Mouse (Mus musculus) neural tube, embryonic 15.5 days (tissue): ENCODE measurements at regions not wholly inside any gene's neighbourhood (a gene's known extent, or its start where the extent isn't known, plus 50 kb on each side); places are given as distances from the start of the nearest gene placed in this dataset.

Experiments used
- ATAC-seq: fragments of 200-750 bp; cut with Nextera tagmentation; 2 replicates; pipeline ENCODE4 v1.8.0; 2017; ENCODE audit warnings: mild to moderate bottlenecking, moderate TSS enrichment, moderate library complexity; ENCODE audit not compliant: low FRiP score
- H3K27ac ChIP-seq: fragments of 300-500 bp; sonication (generic); replicated peaks from 2 replicates; pipeline ENCODE4 v1.5.1; 2015; ENCODE audit warnings: mild to moderate bottlenecking, inconsistent platforms
- H3K27me3 ChIP-seq: fragments of 300-500 bp; sonication (generic); replicated peaks from 2 replicates; pipeline ENCODE4 v1.6.1; 2015; ENCODE audit warnings: inconsistent platforms
- H3K36me3 ChIP-seq: fragments of 300-500 bp; sonication (generic); 2 replicates; pipeline ENCODE4 v1.6.1; 2015; ENCODE audit warnings: inconsistent platforms
- H3K4me1 ChIP-seq: fragments of 300-500 bp; sonication (generic); 2 replicates; pipeline ENCODE4 v1.6.1; 2015; ENCODE audit warnings: inconsistent platforms
- H3K4me2 ChIP-seq: fragments of 300-500 bp; sonication (generic); 2 replicates; pipeline ENCODE4 v1.6.1; 2015; ENCODE audit warnings: inconsistent platforms, mild to moderate bottlenecking, moderate library complexity
- H3K4me3 ChIP-seq: fragments of 300-500 bp; sonication (generic); replicated peaks from 2 replicates; pipeline ENCODE4 v1.5.1; 2015; ENCODE audit warnings: mild to moderate bottlenecking, inconsistent platforms
- H3K9ac ChIP-seq: fragments of 300-500 bp; sonication (generic); replicated peaks from 2 replicates; pipeline ENCODE4 v1.6.1; 2015; ENCODE audit warnings: mild to moderate bottlenecking, inconsistent platforms
- H3K9me3 ChIP-seq: fragments of 300-500 bp; sonication (generic); replicated peaks from 2 replicates; pipeline ENCODE4 v1.6.1; 2016; ENCODE audit warnings: inconsistent platforms
- WGBS: fragments of 180-500 bp; shearing (Covaris S2); methylation state at CpG from one replicate; pipeline ENCODE4 v1.1.7; 2015; ENCODE audit warnings: mixed read lengths; 5-methylcytosine and 5-hydroxymethylcytosine counted together

DNA sequence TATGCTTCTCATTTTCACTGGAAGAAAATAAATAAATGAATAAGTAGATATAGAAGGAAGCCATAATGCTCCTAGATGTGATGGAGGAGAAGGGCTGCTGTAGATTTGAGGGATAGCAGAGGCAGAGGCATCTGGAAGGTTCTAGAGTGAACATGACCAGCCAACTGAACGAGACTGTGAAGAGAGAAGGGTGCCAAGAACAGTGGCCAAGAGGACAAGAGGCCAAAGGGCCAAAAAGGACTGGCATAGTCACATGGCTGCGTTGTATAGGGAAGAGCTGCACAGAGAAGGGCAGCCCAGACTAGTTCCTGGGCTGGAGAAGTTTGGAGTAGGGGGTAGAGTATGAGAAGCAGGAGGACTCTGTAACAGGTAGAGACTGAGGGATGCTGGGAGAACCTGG lies 229.3 kb downstream of the Gm10260 start:
- Histone ChIP-seq H3K4me2 (no peak overlapping the region), H3K9me3 (no peaks in the 10 kb centered on the region), H3K4me1 (peaks cover 28% of the 10 kb centered on the region), H3K27ac (peak overlapping the region; percentile 56; the same call in 1 of the 2 replicates), H3K27me3 (no peaks in the 10 kb centered on the region), H3K36me3 (no peaks in the 10 kb centered on the region), H3K4me3 (no peak overlapping the region), H3K9ac (no peak overlapping the region)
- no peak for ATAC-seq
- WGBS = 89% methylated on average over 2 of the region's 2 CpGs

- no peak overlapping the region for H3K4me2 ChIP-seq
- ATAC-seq = no peak
- H3K4me1 ChIP-seq = peaks cover 32% of the 10 kb centered on the region
- H3K27me3 ChIP-seq = no peaks in the 10 kb centered on the region
- WGBS = 12% methylated on average over 2 of the region's 2 CpGs
- peak overlapping the region; percentile 56; the same call in 1 of the 2 replicates for H3K27ac ChIP-seq
- no peaks in the 10 kb centered on the region for H3K9me3 ChIP-seq
- H3K9ac ChIP-seq = no peak overlapping the region
- H3K36me3 ChIP-seq = no peaks in the 10 kb centered on the region
- no peak overlapping the region for H3K4me3 ChIP-seq
Observed at GRCm38 (mm10) chr13:97530570-97530969, 229.9 kb downstream of the Gm10260 start.

- no peak overlapping the region for H3K27ac ChIP-seq
- no peak overlapping the region for H3K9ac ChIP-seq
- no peaks in the 10 kb centered on the region for H3K27me3 ChIP-seq
- ATAC-seq = no peak
- no peak overlapping the region for H3K4me2 ChIP-seq
- H3K4me3 ChIP-seq = no peak overlapping the region
- H3K4me1 ChIP-seq = peaks cover 43% of the 10 kb centered on the region
- WGBS = 85% methylated on average over 2 of the region's 2 CpGs
- H3K9me3 ChIP-seq = no peaks in the 10 kb centered on the region
- no peaks in the 10 kb centered on the region for H3K36me3 ChIP-seq
Observed at GRCm38 (mm10) chr13:97527958-97528357, 232.5 kb downstream of the Gm10260 start.

DNA sequence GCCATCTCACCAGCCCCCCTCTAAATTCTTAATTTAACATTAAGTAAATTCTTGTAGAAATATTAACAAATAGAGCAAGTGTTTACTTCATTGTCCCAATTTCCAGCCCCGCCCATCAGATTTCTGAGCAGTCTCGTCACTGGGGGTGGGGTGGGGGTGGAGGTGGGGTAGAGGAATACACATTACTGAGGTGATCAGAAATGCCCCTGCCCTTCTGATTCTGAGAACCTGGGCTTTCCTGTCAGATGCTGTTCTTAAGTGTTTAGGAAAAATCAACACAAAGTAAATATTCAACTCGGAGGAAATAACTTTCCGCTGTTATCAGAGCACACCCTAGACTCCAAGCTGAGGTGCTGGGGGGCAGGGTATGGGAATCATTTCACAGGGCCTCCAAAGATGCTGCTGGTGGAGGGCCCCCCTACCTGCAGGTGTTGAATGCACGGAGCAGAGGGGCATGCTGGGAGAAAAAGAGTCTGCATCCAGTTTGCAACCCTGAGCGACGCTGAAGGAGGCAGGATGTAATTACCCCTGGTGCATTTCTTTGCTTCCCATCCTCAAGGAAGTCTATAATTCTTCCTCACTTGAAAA lies 235.5 kb downstream of the Gm10260 start:
- H3K27me3 ChIP-seq = no peaks in the 10 kb centered on the region
- H3K27ac ChIP-seq = no peak overlapping the region
- no peaks in the 10 kb centered on the region for H3K9me3 ChIP-seq
- no peak overlapping the region for H3K4me3 ChIP-seq
- peaks cover 33% of the 10 kb centered on the region for H3K4me1 ChIP-seq
- H3K36me3 ChIP-seq = no peaks in the 10 kb centered on the region
- no peak for ATAC-seq
- H3K9ac ChIP-seq = no peak overlapping the region
- WGBS = 58% methylated on average over 7 of the region's 7 CpGs
- H3K4me2 ChIP-seq = no peak overlapping the region

DNA sequence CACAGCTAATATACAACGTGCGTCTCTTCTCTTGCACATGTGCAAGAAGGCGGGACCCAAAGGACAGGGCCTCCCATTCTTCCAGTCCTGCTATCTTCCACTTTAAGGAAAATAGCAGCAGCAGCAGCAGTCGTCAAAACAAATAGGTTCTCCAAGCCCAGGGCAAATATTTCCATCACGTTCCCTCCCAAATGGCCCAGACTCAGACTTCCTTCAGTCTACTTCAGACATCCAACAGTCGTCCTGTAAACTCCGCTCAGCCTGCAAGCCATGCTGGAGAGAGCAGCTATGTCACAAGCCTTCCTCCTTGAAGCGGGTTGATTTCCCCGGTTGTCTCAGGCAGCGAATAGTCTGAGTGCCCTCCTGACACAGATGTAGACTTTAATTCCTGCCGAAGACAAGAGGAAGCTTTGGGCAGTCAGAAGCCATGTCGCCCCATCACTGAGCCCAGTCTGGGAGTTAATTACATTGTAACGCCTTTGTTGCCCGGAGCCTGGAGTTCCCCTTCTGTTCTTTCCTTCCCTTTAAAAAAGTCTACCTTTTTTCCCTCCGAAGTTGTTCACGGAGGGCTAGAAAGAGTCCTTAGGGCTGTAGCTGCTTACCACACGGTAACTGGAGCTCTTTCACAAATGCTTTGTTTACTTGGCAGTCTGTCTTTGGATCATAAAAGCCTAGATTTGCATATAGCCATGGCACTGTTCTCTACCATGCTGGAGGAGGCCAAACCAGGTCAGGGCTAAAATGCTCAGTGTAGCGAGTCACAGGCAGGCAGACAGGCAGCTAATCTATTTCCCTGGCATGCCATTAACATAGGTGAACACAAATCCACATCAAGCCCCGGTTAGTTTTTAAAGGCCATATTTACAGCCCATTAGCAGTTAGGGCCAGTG lies 236.7 kb downstream of the Gm10260 start:
- no peak overlapping the region for H3K4me3 ChIP-seq
- no peaks in the 10 kb centered on the region for H3K27me3 ChIP-seq
- H3K9me3 ChIP-seq = no peaks in the 10 kb centered on the region
- 14% methylated on average over 19 of the region's 19 CpGs for WGBS
- H3K4me2 ChIP-seq = peak overlapping the region; percentile 11
- H3K9ac ChIP-seq = 0 out of 2 replicates have a peak overlapping the region, but pooled peaks have one; percentile 18
- H3K36me3 ChIP-seq = no peaks in the 10 kb centered on the region
- H3K4me1 ChIP-seq = peaks cover 33% of the 10 kb centered on the region
- H3K27ac ChIP-seq = peak overlapping the region; percentile 69
- peak; percentile 33 for ATAC-seq

GRCm38 (mm10) chr13:97520988-97521547 lies 239.4 kb downstream of the Gm10260 start:
- Histone ChIP-seq H3K27me3 (no peaks in the 10 kb centered on the region), H3K36me3 (no peaks in the 10 kb centered on the region), H3K27ac (no peak overlapping the region), H3K4me2 (no peak overlapping the region), H3K4me1 (peaks cover 19% of the 10 kb centered on the region), H3K4me3 (no peak overlapping the region), H3K9me3 (no peaks in the 10 kb centered on the region), H3K9ac (no peak overlapping the region)
- 93% methylated on average over 13 of the region's 13 CpGs for WGBS
- ATAC-seq = no peak

DNA sequence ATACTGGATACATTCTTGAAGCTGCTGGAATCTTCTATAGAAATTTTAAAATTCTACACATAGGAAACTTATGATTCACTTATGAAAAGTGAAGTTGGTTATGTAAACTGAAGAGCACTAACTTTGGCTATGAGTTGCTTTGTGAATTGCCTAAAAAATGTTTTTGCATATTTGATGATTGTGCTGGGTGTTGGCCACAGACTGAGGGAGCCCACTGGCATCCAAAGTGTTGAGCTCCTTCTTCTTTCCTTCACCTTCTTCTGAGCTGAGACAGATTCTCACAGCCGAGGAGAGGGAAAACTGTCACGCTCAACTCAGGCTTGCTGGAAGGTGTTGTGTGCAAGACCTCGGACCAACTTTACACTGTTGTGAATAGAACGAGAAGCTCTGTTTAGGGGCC lies 243.7 kb downstream of the Gm10260 start:
- no peak for ATAC-seq
- no peak overlapping the region for H3K9ac ChIP-seq
- H3K27ac ChIP-seq = no peak overlapping the region
- 98% methylated on average over 4 of the region's 4 CpGs for WGBS
- H3K9me3 ChIP-seq = no peaks in the 10 kb centered on the region
- H3K4me2 ChIP-seq = no peak overlapping the region
- H3K36me3 ChIP-seq = no peaks in the 10 kb centered on the region
- no peaks in the 10 kb centered on the region for H3K27me3 ChIP-seq
- H3K4me3 ChIP-seq = no peak overlapping the region
- peaks cover 8% of the 10 kb centered on the region for H3K4me1 ChIP-seq

- Histone ChIP-seq H3K27ac (no peak overlapping the region), H3K9me3 (no peaks in the 10 kb centered on the region), H3K36me3 (no peaks in the 10 kb centered on the region), H3K4me2 (peak overlapping the region; percentile 8; the same call in 1 of the 2 replicates), H3K4me3 (no peak overlapping the region), H3K4me1 (peaks cover 16% of the 10 kb centered on the region), H3K9ac (no peak overlapping the region), H3K27me3 (no peaks in the 10 kb centered on the region)
- no peak for ATAC-seq
- 31% methylated on average over 21 of the region's 21 CpGs for WGBS
Observed at GRCm38 (mm10) chr13:97514421-97515066, 245.9 kb downstream of the Gm10260 start.

DNA sequence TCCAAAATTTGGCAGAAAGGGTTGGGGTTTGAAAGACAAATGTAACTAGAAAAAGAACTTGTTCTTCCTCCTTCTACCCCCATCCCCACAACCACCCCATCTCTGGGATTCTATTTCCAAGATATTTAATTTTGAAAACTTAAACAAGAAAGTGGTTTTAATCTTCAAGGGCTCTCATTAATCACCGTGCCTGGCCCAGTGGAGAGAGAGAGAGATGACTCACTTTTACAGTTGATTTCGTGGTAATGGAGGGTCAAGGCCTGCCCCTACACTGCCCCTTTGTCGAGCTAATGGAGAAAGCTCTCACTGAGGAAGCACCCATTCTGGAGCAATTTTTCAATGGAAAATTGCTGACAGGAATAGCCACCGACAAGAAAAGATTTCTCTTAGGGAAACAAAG lies 247.9 kb downstream of the Gm10260 start:
- H3K27ac ChIP-seq = no peak overlapping the region
- no peaks in the 10 kb centered on the region for H3K27me3 ChIP-seq
- no peak overlapping the region for H3K9ac ChIP-seq
- no peak overlapping the region for H3K4me2 ChIP-seq
- H3K4me3 ChIP-seq = no peak overlapping the region
- peaks cover 16% of the 10 kb centered on the region for H3K4me1 ChIP-seq
- no peaks in the 10 kb centered on the region for H3K36me3 ChIP-seq
- H3K9me3 ChIP-seq = no peaks in the 10 kb centered on the region
- ATAC-seq = no peak
- WGBS = 53% methylated on average over 4 of the region's 4 CpGs

GRCm38 (mm10) chr13:97510431-97511261 lies 249.8 kb downstream of the Gm10260 start:
- Histone ChIP-seq H3K9ac (no peak overlapping the region), H3K4me3 (no peak overlapping the region), H3K27me3 (no peaks in the 10 kb centered on the region), H3K36me3 (no peaks in the 10 kb centered on the region), H3K4me2 (no peak overlapping the region), H3K27ac (peak overlapping the region; percentile 54; the same call in 1 of the 2 replicates), H3K9me3 (no peaks in the 10 kb centered on the region), H3K4me1 (peaks cover 16% of the 10 kb centered on the region)
- 65% methylated on average over 10 of the region's 10 CpGs for WGBS
- ATAC-seq = no peak

DNA sequence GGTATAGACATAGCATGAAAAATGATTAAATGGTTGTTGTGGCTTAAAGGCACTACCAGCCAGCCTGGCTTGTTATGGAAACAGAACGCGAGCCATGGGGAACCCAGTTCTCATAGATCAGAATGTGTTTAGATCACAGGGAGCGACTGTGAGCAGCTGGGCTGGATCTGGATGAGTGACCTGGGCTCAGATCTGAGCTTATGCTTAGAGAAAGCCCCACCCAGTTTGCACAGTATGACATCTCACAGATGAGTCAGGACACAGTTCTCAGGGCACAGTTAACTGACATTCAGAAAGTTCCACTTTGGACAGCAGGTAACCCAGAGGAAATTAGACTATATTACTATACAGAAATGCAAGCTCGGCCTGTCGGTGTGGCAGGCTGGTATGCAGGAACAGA lies 255.5 kb downstream of the Gm10260 start:
- H3K4me1 ChIP-seq = no peaks in the 10 kb centered on the region
- no peak for ATAC-seq

More for the DNA sequence above, 255.5 kb downstream of the Gm10260 start:
- Histone ChIP-seq H3K4me2 (no peak overlapping the region), H3K9me3 (no peaks in the 10 kb centered on the region), H3K9ac (no peak overlapping the region), H3K27me3 (no peaks in the 10 kb centered on the region), H3K36me3 (no peaks in the 10 kb centered on the region), H3K27ac (no peak overlapping the region), H3K4me3 (no peak overlapping the region)
- 89% methylated on average over 5 of the region's 5 CpGs for WGBS
